In the genomic region with DNA sequence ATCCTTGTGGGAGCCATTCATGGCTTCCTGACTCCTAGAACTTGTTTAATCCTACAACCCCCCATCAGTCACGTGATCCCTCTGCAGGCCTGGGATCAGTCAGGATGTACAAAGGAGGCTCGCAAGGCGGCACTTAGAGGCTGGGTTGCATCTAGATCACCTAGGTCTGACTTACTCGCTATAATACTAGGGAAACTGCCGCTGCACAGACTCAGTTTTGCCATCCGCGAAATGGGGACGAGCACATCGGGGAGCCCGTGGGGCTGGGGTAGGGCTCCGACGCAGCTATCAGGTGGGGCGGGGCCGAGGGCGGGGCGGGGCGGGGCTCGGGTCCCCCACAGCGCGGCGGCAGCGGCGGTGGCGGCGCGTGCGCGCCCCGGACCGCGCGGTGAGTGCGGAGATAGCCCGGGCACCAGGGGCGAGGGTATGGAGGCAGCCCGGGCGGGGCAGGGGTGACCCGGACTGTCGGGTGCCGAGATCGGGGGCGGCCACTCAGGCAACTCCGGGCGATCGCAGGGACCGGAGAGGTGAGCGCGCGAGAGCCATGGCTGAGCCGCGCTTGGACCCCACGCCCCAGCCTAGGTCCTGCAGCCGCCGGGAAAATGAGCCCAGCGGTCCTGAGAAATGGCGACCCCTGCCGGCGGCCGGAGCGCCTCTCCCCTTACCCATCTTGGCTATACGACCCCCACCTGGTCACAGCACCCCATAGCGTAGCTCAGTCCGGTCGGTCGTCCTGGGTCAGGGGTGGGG, we compare ENCODE assay signal across 8 mouse cellular contexts. TPM values are rescaled to one million over a fixed set of nuclear protein-coding genes. Genes with fewer than 3 reads are reported as not detected.
DNase-seq lines count a peak whose midpoint lies in the region; ATAC-seq and TF ChIP-seq lines count a peak whose summit lies in the region.

A gene (plus strand): TSS at position 346 of the 750 bp plus-strand sequence.

- peak; percentile 33; the same call in 1 of the 2 replicates for TF ChIP-seq CTCF in spleen, adult 2 months (IDR thresholded peaks at IDR 0.05; ENCODE audit: extremely low read depth, insufficient read depth, insufficient read length, insufficient replicate concordance)

- peaks cover 4% of the 10 kb centered on the region; the same call in 1 of the 2 replicates for H3K4me1 ChIP-seq in midbrain, embryonic 11.5 days (ENCODE audit: control insufficient read depth, insufficient read depth, low read length)
- peaks cover 3% of the 10 kb centered on the region; the same call in 1 of the 2 replicates for H3K4me1 ChIP-seq in spleen, adult 2 months (ENCODE audit: control insufficient read depth, insufficient read depth, insufficient read length)

- DNase-seq in gastrocnemius, postnatal 10 days = peak; percentile 76
- no peak for DNase-seq in gastrocnemius, adult 18-20 months (ENCODE audit: low spot score)
- peak; percentile 63 for DNase-seq in cerebellum, adult 8-10 months
- peak; percentile 71 for DNase-seq in induced T-regulatory cell, adult 2 months (ENCODE audit: low read depth)
- peak; percentile 83 for DNase-seq in left cerebral cortex, postnatal 4 days
- DNase-seq in midbrain, embryonic 11.5 days (ENCODE audit: low spot score, missing footprints) = peak; percentile 98
- DNase-seq in spleen, adult 2 months (ENCODE audit: low read depth in 1 of 2, low spot score in 2 of 2) = peak in 1 of 2 experiments; percentile 56

- H3K9ac ChIP-seq in midbrain, embryonic 11.5 days (ENCODE audit: low read length) = peak within 1 kb of the TSS; percentile 70

- peak within 1 kb of the TSS; percentile 8; the same call in 1 of the 2 replicates for H3K27ac ChIP-seq in midbrain, embryonic 11.5 days (ENCODE audit: low read depth, low read length)
- no peak within 1 kb of the TSS; the same call in 1 of the 2 replicates for H3K27ac ChIP-seq in spleen, adult 2 months (ENCODE audit: insufficient read depth, low read length)

- H3K36me3 ChIP-seq in midbrain, embryonic 11.5 days (ENCODE audit: control insufficient read depth, insufficient read depth, low read length) = no peaks in the 10 kb centered on the region
- no peaks in the 10 kb centered on the region for H3K36me3 ChIP-seq in spleen, adult 2 months (ENCODE audit: control insufficient read depth, insufficient read depth, low read length)

- peak; percentile 64 for ATAC-seq in frontal cortex, adult (ENCODE audit: low TSS enrichment)
- peak; percentile 91 for ATAC-seq in midbrain, embryonic 11.5 days (ENCODE audit: low FRiP score)

- WGBS in midbrain, embryonic 11.5 days = under 1% methylated on average over 52 of the region's 65 CpGs
- WGBS in spleen, adult 2 months = 2% methylated on average over 64 of the region's 65 CpGs

- no peak for TF ChIP-seq POLR2A in spleen, adult 2 months (IDR thresholded peaks at IDR 0.05; ENCODE audit: low read depth, low read length)

- peak within 1 kb of the TSS; percentile 69 for H3K4me2 ChIP-seq in midbrain, embryonic 11.5 days

- no peaks in the 10 kb centered on the region for H3K9me3 ChIP-seq in midbrain, embryonic 11.5 days (ENCODE audit: control insufficient read depth, low read length)

- intact Hi-C loops in left cerebral cortex, postnatal 4 days (cut with DNase I) = no loop called here

- H3K4me3 ChIP-seq in midbrain, embryonic 11.5 days (ENCODE audit: low read depth, low read length) = peak within 1 kb of the TSS; percentile 58
- H3K4me3 ChIP-seq in spleen, adult 2 months (ENCODE audit: extremely low read depth, insufficient read depth, insufficient read length) = peak within 1 kb of the TSS; percentile 57

- H3K27me3 ChIP-seq in midbrain, embryonic 11.5 days (ENCODE audit: control insufficient read depth, insufficient read depth, low read length) = no peaks in the 10 kb centered on the region
- no peaks in the 10 kb centered on the region for H3K27me3 ChIP-seq in spleen, adult 2 months (ENCODE audit: control insufficient read depth, insufficient read depth, low read length)

RNA-seq across cellular contexts. Expression of the gene that starts here (rescaled TPM):
- total RNA-seq in gastrocnemius, postnatal 10 days (2021) = under 1 TPM in 1 of 2 experiments, not detected in 1; 0.40 TPM
- not detected for total RNA-seq in gastrocnemius, adult 18-20 months (2021)
- not detected for total RNA-seq in left cerebral cortex, postnatal 4 days (2021)
- not detected in 2 replicates for polyA plus RNA-seq in midbrain, embryonic 11.5 days (2014; fragmentation: Nextera tagmentation; extraction: Ambion mirVana)
- polyA plus RNA-seq in spleen, adult 2 months (2012; rRNA removed) = not detected in 2 replicates

Comparison
In these comparisons a context has a peak if more than half of its experiments do, and no peak if none do; other contexts are left out.
1. Peak in DNase-seq in gastrocnemius, postnatal 10 days; RNA of the gene not detected or under 1 TPM.
2. Peak in DNase-seq in left cerebral cortex, postnatal 4 days; RNA of the gene not detected or under 1 TPM.
3. Peak in DNase-seq, ATAC-seq, H3K4me3 ChIP-seq, H3K27ac ChIP-seq, H3K9ac ChIP-seq and H3K4me2 ChIP-seq in midbrain, embryonic 11.5 days; RNA of the gene not detected or under 1 TPM.